Mouse (Mus musculus) CH12.LX (cell line): ENCODE results near the gene Abca3. TPM values are rescaled to one million over a fixed set of nuclear protein-coding genes. Genes with fewer than 3 reads are reported as not detected.

Experiments used
- DNase-seq: peaks from one replicate; pipeline ENCODE4 v3.0.0-alpha.2; 2013; ENCODE audit errors: extremely low read depth
- H3K27ac ChIP-seq: 2 replicates; pipeline ENCODE4 v1.5.1; 2012; ENCODE audit warnings: low read depth, mild to moderate bottlenecking, control low read depth, moderate library complexity; ENCODE audit not compliant: insufficient read depth
- H3K27me3 ChIP-seq: replicated peaks from 2 replicates; pipeline ENCODE3; 2012; ENCODE audit warnings: inconsistent platforms
- H3K36me3 ChIP-seq, 2 experiments: replicated peaks in 1 of 2; 2 replicates each; pipeline versions ENCODE3 to v1.6.1; 2012; ENCODE audit warnings: inconsistent platforms in 1 of 2, low read length in 1 of 2, mild to moderate bottlenecking in 1 of 2, mixed read lengths in 1 of 2, moderate library complexity in 1 of 2; ENCODE audit not compliant: control insufficient read depth in 1 of 2, insufficient read depth in 1 of 2
- H3K4me1 ChIP-seq, 2 experiments: 2 replicates each; pipeline ENCODE4 v1.6.1; 2012; ENCODE audit warnings: inconsistent platforms in 1 of 2, moderate library complexity in 1 of 2; ENCODE audit not compliant: insufficient read depth in 2 of 2, control insufficient read depth in 1 of 2
- H3K4me2 ChIP-seq: 2 replicates; pipeline ENCODE4 v1.6.1; 2012; ENCODE audit warnings: low read depth, mild to moderate bottlenecking, control low read depth; ENCODE audit not compliant: poor library complexity, insufficient read depth, severe bottlenecking
- H3K4me3 ChIP-seq, 3 experiments: fragments of 150-350 bp in 1 of 3; sonication (generic) in 1 of 3; replicated peaks in 1 of 3; 2 replicates each; pipeline versions ENCODE3 to v1.5.1; 2011 to 2012; ENCODE audit warnings: low read depth in 2 of 3, low read length in 2 of 3, mild to moderate bottlenecking in 2 of 3, moderate library complexity in 2 of 3, control low read depth in 1 of 3, improper control_type of control experiment in 1 of 3, inconsistent platforms in 1 of 3, mixed read lengths in 1 of 3; ENCODE audit not compliant: poor library complexity in 1 of 3
- H3K79me2 ChIP-seq: replicated peaks from 2 replicates; pipeline ENCODE4 v1.6.1; 2012; ENCODE audit warnings: mild to moderate bottlenecking, moderate library complexity; ENCODE audit not compliant: control insufficient read depth, poor library complexity, insufficient read depth, severe bottlenecking; ENCODE audit errors: extremely low read depth
- H3K9ac ChIP-seq: 2 replicates; pipeline ENCODE4 v1.6.1; 2012; ENCODE audit warnings: low read depth, mild to moderate bottlenecking, control low read depth, moderate library complexity; ENCODE audit not compliant: insufficient read depth
- H3K9me3 ChIP-seq: replicated peaks from 2 replicates; pipeline ENCODE3; 2012; ENCODE audit warnings: low read length, inconsistent platforms, mixed read lengths
- BHLHE40 ChIP-seq: IDR thresholded peaks from 2 replicates; pipeline ENCODE4 v1.6.1; 2011; ENCODE audit warnings: mild to moderate bottlenecking, low read depth, low read length, improper control_type of control experiment
- CHD1 ChIP-seq: IDR thresholded peaks from 2 replicates; pipeline ENCODE4 v1.6.1; 2012; ENCODE audit warnings: low read depth, low read length, improper control_type of control experiment, inconsistent platforms
- CHD2 ChIP-seq: IDR thresholded peaks from 2 replicates; pipeline ENCODE4 v1.6.1; 2011; ENCODE audit warnings: low read length, improper control_type of control experiment
- ETS1 ChIP-seq: conservative IDR thresholded peaks from 2 replicates; pipeline ENCODE4 v1.6.1; 2012; ENCODE audit warnings: low read depth, mild to moderate bottlenecking, inconsistent platforms, low read length, improper control_type of control experiment, moderate library complexity
- JUN ChIP-seq: IDR thresholded peaks from 2 replicates; pipeline ENCODE4 v1.6.1; 2011; ENCODE audit warnings: low read depth, mild to moderate bottlenecking, low read length, improper control_type of control experiment, moderate library complexity; ENCODE audit not compliant: insufficient read depth
- MAFK ChIP-seq: IDR thresholded peaks from 2 replicates; pipeline ENCODE4 v1.6.1; 2011; ENCODE audit warnings: low read length, improper control_type of control experiment; ENCODE audit not compliant: insufficient replicate concordance
- NRF1 ChIP-seq: IDR thresholded peaks from 2 replicates; pipeline ENCODE4 v1.6.1; 2014; ENCODE audit warnings: low read depth, mild to moderate bottlenecking, inconsistent platforms, low read length, improper control_type of control experiment, moderate library complexity
- PAX5 ChIP-seq: IDR thresholded peaks from 2 replicates; pipeline ENCODE4 v1.6.1; 2012; ENCODE audit warnings: low read length, inconsistent platforms, mixed read lengths
- POLR2A ChIP-seq: IDR thresholded peaks from 2 replicates; pipeline ENCODE4 v1.6.1; 2011; ENCODE audit warnings: low read depth, mild to moderate bottlenecking, improper control_type of control experiment, low read length
- RAD21 ChIP-seq: IDR thresholded peaks from 2 replicates; pipeline ENCODE4 v1.6.1; 2011; ENCODE audit warnings: low read depth, mild to moderate bottlenecking, low read length, improper control_type of control experiment, moderate library complexity
- SIN3A ChIP-seq: IDR thresholded peaks from 2 replicates; pipeline ENCODE4 v1.6.1; 2012; ENCODE audit warnings: low read length, improper control_type of control experiment, inconsistent platforms
- TBP ChIP-seq: conservative IDR thresholded peaks from 2 replicates; pipeline ENCODE4 v1.6.1; 2011; ENCODE audit warnings: low read depth, low read length, improper control_type of control experiment
- USF2 ChIP-seq: conservative IDR thresholded peaks from 2 replicates; pipeline ENCODE4 v1.6.1; 2011; ENCODE audit warnings: low read depth, low read length, improper control_type of control experiment
- ZNF384 ChIP-seq: IDR thresholded peaks from 2 replicates; pipeline ENCODE4 v1.6.1; 2012; ENCODE audit warnings: low read depth, low read length, improper control_type of control experiment, inconsistent platforms
- dilution Hi-C: fragments of 300-500 bp; cut with MboI; formaldehyde crosslinking; loops from 2 replicates; pipeline ENCODE4 v1.14.3; 2020; ENCODE audit warnings: low sequenced_read_pairs; ENCODE audit not compliant: extremely low pct_unique_long_range_greater_than_20kb, extremely low pct_ligation_motif_present
- in situ Hi-C: fragments of 300-500 bp; cut with MboI; formaldehyde crosslinking; loops from 3 replicates; pipeline ENCODE4 v1.14.3; 2019; ENCODE audit warnings: low sequenced_read_pairs, low pct_ligation_motif_present, low pct_unique_long_range_greater_than_20kb, mixed read lengths
- polyA plus RNA-seq: library from polyadenylated mRNA; unstranded; fragments of >175 nt; gene quantifications from 2 replicates; pipeline ENCODE4 v1.2.1, GENCODE M21; 2012; ENCODE audit warnings: low read depth; ENCODE audit not compliant: insufficient read length
- total RNA-seq, 2 experiments: library from RNA; depleted of rRNA; stranded (reverse); fragments of 300-350 nt in 1 of 2; fragments of >200 nt in 1 of 2; gene quantifications; 2 replicates each; pipeline ENCODE4 v1.2.3; 2012 to 2014

Gene Abca3
- total and polyA plus RNA-seq, 3 experiments, result 3.9 to 8.7 (median 8.4) TPM

DNA sequence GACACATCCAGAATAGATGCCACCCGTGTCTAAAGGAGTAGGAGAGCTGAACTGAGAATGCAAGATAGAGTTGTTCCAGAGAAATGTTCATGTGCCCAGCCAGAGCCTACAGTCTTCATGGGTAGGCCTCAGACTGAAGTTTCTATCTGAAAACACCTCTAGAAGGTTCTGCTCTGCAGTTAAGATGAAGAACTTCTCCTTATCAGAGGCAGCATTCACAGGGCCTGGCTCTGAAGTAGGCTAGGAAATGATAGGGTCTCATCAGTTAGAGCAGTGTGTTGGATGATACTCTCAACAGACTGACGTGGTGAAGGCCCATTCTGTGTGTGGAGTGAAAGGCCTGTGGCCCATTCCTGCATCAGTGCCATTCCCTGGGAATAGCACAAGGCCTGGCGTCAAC, 2.2 kb downstream of the Abca3 start (continued):
- TF ChIP-seq SIN3A, result no peak

DNA sequence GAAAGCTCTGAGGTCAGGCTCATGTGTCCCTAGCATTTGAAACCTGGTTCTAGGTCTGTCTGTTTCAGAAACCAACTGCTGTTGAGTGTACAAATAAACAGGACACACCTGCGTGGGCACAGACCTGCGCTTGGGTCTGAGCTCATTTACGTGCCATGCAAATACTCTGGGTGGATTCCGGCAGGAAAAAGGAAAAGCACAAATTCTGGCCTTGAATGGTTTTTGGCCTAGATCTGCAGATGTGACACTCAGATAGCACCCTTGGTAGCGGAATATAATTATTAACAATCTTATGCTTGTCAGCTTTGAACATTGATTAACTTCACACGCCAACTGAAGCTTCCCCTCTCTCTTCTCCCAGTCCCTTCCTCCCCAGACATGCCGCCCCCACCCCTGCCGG, 3.5 kb downstream of the Abca3 start:
- Histone ChIP-seq H3K4me3 (no peak overlapping the region), H3K27ac (no peak overlapping the region), H3K36me3 (peaks cover 0 to 19% of the 10 kb centered on the region in 2 experiments), H3K4me1 (peaks cover 4 to 44% of the 10 kb centered on the region in 2 experiments; a peak in 3 of 4 replicates), H3K27me3 (peaks cover 3% of the 10 kb centered on the region), H3K9me3 (no peaks in the 10 kb centered on the region), H3K9ac (no peak overlapping the region), H3K4me2 (no peak overlapping the region), H3K79me2 (no peaks in the 10 kb centered on the region)
- dilution Hi-C loops, result no loop called here
- in situ Hi-C loops, result no loop called here
- TF ChIP-seq TBP, result no peak
- no peak for TF ChIP-seq POLR2A
- TF ChIP-seq PAX5, result no peak
- no peak for TF ChIP-seq ZNF384
- no peak for TF ChIP-seq RAD21
- TF ChIP-seq NRF1, result no peak
- TF ChIP-seq BHLHE40, result no peak
- no peak for TF ChIP-seq MAFK
- no peak for TF ChIP-seq JUN
- no peak for DNase-seq

DNA sequence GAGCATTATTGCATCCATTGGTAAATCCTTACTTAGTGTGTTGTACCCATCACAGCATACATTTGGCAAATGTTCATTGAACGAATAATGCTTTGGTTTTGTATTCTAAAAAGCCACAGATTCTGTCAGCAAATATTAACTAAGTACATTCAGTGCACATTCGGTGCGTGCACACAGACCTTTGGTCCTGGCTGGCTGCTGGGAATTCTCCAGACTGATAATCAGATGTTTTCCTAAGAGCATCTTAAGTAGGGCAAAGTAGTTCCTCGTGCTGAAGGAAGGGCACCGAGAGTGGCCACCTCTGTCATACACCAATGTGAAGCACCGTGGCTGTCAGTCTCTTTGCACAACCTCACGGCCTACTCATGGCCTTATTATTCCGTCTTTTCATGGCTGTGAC, 7.3 kb downstream of the Abca3 start:
- dilution Hi-C loops, result no loop called here
- Histone ChIP-seq H3K27ac (no peak overlapping the region), H3K27me3 (no peaks in the 10 kb centered on the region), H3K4me1 (peaks cover 0 to 23% of the 10 kb centered on the region in 2 experiments; a peak in 2 of 4 replicates)
- TF ChIP-seq CHD2, result no peak
- TF ChIP-seq ETS1, result no peak
- TF ChIP-seq ZNF384, result no peak
- TF ChIP-seq CHD1, result no peak
- TF ChIP-seq USF2, result no peak
- TF ChIP-seq RAD21, result no peak
- TF ChIP-seq, all 38 proteins: peak for 0
- in situ Hi-C loops, result no loop called here
- Histone ChIP-seq H3K9ac (no peak overlapping the region), H3K4me2 (no peak overlapping the region), H3K36me3 (peaks cover 0 to 30% of the 10 kb centered on the region in 2 experiments), H3K4me3 (no peak overlapping the region), H3K9me3 (no peaks in the 10 kb centered on the region), H3K79me2 (no peaks in the 10 kb centered on the region)
- DNase-seq, result no peak
